ENCODE assay signal across 9 mouse cellular contexts in genomic region chr2:155979328-155979991, GRCm38 (mm10). TPM values are rescaled to one million over a fixed set of nuclear protein-coding genes. Genes with fewer than 3 reads are reported as not detected.
DNase-seq lines count a peak whose midpoint lies in the region; TF ChIP-seq lines count a peak whose summit lies in the region.
"Had no signal": no experiment of that assay in that cellular context is flagged by ENCODE, and none has a peak within 500 bp of the region (broad histone marks: within the 10 kb centered on the region; RNA-seq: fewer than 3 reads in every experiment).

No protein-coding gene starts in this region.

- TF ChIP-seq CTCF in bone marrow, adult 2 months (IDR thresholded peaks at IDR 0.05; ENCODE audit: control insufficient read depth, insufficient read depth, low read length), result no peak

- peaks cover 30% of the 10 kb centered on the region for H3K79me2 ChIP-seq in macrophage (ENCODE audit: inconsistent target)

- H3K36me3 ChIP-seq in macrophage (ENCODE audit: inconsistent target), result peaks cover 41% of the 10 kb centered on the region; the same call in 1 of the 2 replicates
- peaks cover 99% of the 10 kb centered on the region for H3K36me3 ChIP-seq in limb, embryonic 10.5 days

- H3K4me1 ChIP-seq in bone marrow, adult 2 months (ENCODE audit: control insufficient read depth, insufficient read depth, low read length), result peaks cover 3% of the 10 kb centered on the region; the same call in 1 of the 2 replicates
- H3K4me1 ChIP-seq in limb, embryonic 10.5 days, result no peaks in the 10 kb centered on the region

- no peaks in the 10 kb centered on the region for H3K27me3 ChIP-seq in limb, embryonic 10.5 days (ENCODE audit: low read depth, poor library complexity, severe bottlenecking)

- no peaks in the 10 kb centered on the region for H3K9me3 ChIP-seq in limb, embryonic 10.5 days (replicated peaks)

- H3K4me3 ChIP-seq in bone marrow, adult 2 months (replicated peaks; ENCODE audit: control insufficient read depth, low read depth, low read length), result peak overlapping the region; percentile 61
- peak overlapping the region; percentile 42 for H3K4me3 ChIP-seq in macrophage (ENCODE audit: inconsistent target)
- H3K4me3 ChIP-seq in limb, embryonic 10.5 days, result no peak overlapping the region

- 17% methylated on average over 5 of the region's 5 CpGs for WGBS in bone marrow, adult 2 months
- 17% methylated on average over 5 of the region's 5 CpGs for WGBS in macrophage (ENCODE audit: missing documents)
- WGBS in limb, embryonic 10.5 days, result 85% methylated on average over 5 of the region's 5 CpGs

- 0 out of 2 replicates have a peak, but pooled peaks have one; percentile 13 for TF ChIP-seq POLR2A in bone marrow, adult 2 months (IDR thresholded peaks at IDR 0.05; ENCODE audit: borderline replicate concordance, control insufficient read depth, low read depth, low read length)

- peak; percentile 72 for DNase-seq in 3134 (ENCODE audit: extremely low read depth, insufficient read length, low spot score)
- DNase-seq in kidney, adult 9 months, result peak; percentile 48
- no peak for DNase-seq in limb, embryonic 10.5 days (ENCODE audit: low spot score)
- DNase-seq in ovary, postnatal 36 days (ENCODE audit: low spot score), result no peak
- DNase-seq in cerebellum, adult 11-12 months, result no peak
- DNase-seq in right cerebral cortex, postnatal 25 days, result no peak

- peak overlapping the region; percentile 74 for H3K27ac ChIP-seq in bone marrow, adult 2 months (ENCODE audit: control insufficient read depth, insufficient read depth, low read depth, low read length, poor library complexity)
- peak overlapping the region; percentile 93 for H3K27ac ChIP-seq in macrophage
- no peak overlapping the region for H3K27ac ChIP-seq in limb, embryonic 10.5 days

RNA-seq across cellular contexts. Expression of gene Cep250, which starts 23.2 kb away (rescaled TPM):
- 24.0 and 39.1 TPM in 2 replicates for polyA plus RNA-seq in bone marrow, adult 2 months (2011; ENCODE audit: insufficient read depth, insufficient read length, low replicate concordance, missing spikeins)
- 100 to 1,000 TPM in 14 of 26 experiments, 10 to 100 TPM in 12; 28.1 to 238 (median 112) TPM for total RNA-seq in macrophage (2018; cell fraction: chromatin; rRNA removed)
- 10 to 100 TPM; 31.4 to 74.2 (median 54.8) TPM for total RNA-seq in macrophage (2018; cell fraction: cytosol; rRNA removed)
- 100 to 1,000 TPM in 8 of 26 experiments, 10 to 100 TPM in 18; 21.4 to 200 (median 68.9) TPM for total RNA-seq in macrophage (2018; cell fraction: nucleus; rRNA removed)
- polyA plus RNA-seq in macrophage (2018), result 55.2 to 100 TPM (median 84.4 TPM) in 3 replicates
- 28.7 and 34.3 TPM in 2 replicates for polyA plus RNA-seq in limb, embryonic 10.5 days (2016; fragmentation: Nextera tagmentation; extraction: Ambion mirVana)

RNA-seq across cellular contexts. Expression of gene 6430550D23Rik, which starts 28.3 kb away (rescaled TPM):
- 0.83 and 1.5 TPM in 2 replicates for polyA plus RNA-seq in bone marrow, adult 2 months (2011; ENCODE audit: insufficient read depth, insufficient read length, low replicate concordance, missing spikeins)
- total RNA-seq in macrophage (2018; cell fraction: chromatin; rRNA removed), result 10 to 100 TPM in 1 of 26 experiments, 1 to 10 TPM in 24, under 1 TPM in 1; 0.46 to 13.2 (median 4.5) TPM
- total RNA-seq in macrophage (2018; cell fraction: cytosol; rRNA removed), result 1 to 10 TPM in 2 of 26 experiments, under 1 TPM in 24; 0.09 to 1.7 (median 0.47) TPM
- total RNA-seq in macrophage (2018; cell fraction: nucleus; rRNA removed), result 10 to 100 TPM in 1 of 26 experiments, 1 to 10 TPM in 24, under 1 TPM in 1; 0.82 to 10.3 (median 3.5) TPM
- 0.32 to 1.0 TPM (median 0.37 TPM) in 3 replicates for polyA plus RNA-seq in macrophage (2018)
- polyA plus RNA-seq in limb, embryonic 10.5 days (2016; fragmentation: Nextera tagmentation; extraction: Ambion mirVana), result 1.2 and 1.5 TPM in 2 replicates

RNA-seq across cellular contexts. Expression of gene Ergic3, which starts 28.4 kb away (rescaled TPM):
- polyA plus RNA-seq in bone marrow, adult 2 months (2011; ENCODE audit: insufficient read depth, insufficient read length, low replicate concordance, missing spikeins), result 66.9 and 70.5 TPM in 2 replicates
- total RNA-seq in macrophage (2018; cell fraction: chromatin; rRNA removed), result 10 to 100 TPM in 24 of 26 experiments, 1 to 10 TPM in 2; 9.1 to 53.7 (median 31.4) TPM
- 100 to 1,000 TPM; 145 to 260 (median 179) TPM for total RNA-seq in macrophage (2018; cell fraction: cytosol; rRNA removed)
- total RNA-seq in macrophage (2018; cell fraction: nucleus; rRNA removed), result 100 to 1,000 TPM in 14 of 26 experiments, 10 to 100 TPM in 12; 42.0 to 148 (median 101) TPM
- 160 to 212 TPM (median 187 TPM) in 3 replicates for polyA plus RNA-seq in macrophage (2018)
- 191 TPM in 2 replicates for polyA plus RNA-seq in limb, embryonic 10.5 days (2016; fragmentation: Nextera tagmentation; extraction: Ambion mirVana)

RNA-seq across cellular contexts. Expression of gene Gdf5, which starts 34.3 kb away (rescaled TPM):
- not detected in 2 replicates for polyA plus RNA-seq in bone marrow, adult 2 months (2011; ENCODE audit: insufficient read depth, insufficient read length, low replicate concordance, missing spikeins)
- not detected for total RNA-seq in macrophage (2018; cell fraction: chromatin; rRNA removed)
- total RNA-seq in macrophage (2018; cell fraction: cytosol; rRNA removed), result not detected
- not detected for total RNA-seq in macrophage (2018; cell fraction: nucleus; rRNA removed)
- polyA plus RNA-seq in macrophage (2018), result not detected in 3 replicates
- polyA plus RNA-seq in limb, embryonic 10.5 days (2016; fragmentation: Nextera tagmentation; extraction: Ambion mirVana), result 1.4 and 8.1 TPM in 2 replicates

RNA-seq across cellular contexts. Expression of gene Gm15557, which starts 38.9 kb away (rescaled TPM):
- not detected in 2 replicates for polyA plus RNA-seq in bone marrow, adult 2 months (2011; ENCODE audit: insufficient read depth, insufficient read length, low replicate concordance, missing spikeins)
- total RNA-seq in macrophage (2018; cell fraction: chromatin; rRNA removed), result not detected
- total RNA-seq in macrophage (2018; cell fraction: cytosol; rRNA removed), result not detected
- total RNA-seq in macrophage (2018; cell fraction: nucleus; rRNA removed), result not detected
- not detected in 3 replicates for polyA plus RNA-seq in macrophage (2018)
- polyA plus RNA-seq in limb, embryonic 10.5 days (2016; fragmentation: Nextera tagmentation; extraction: Ambion mirVana), result 0.13 and 0.18 TPM in 2 replicates
- total RNA-seq: left cerebral cortex, postnatal 10 days had no signal

Comparison
In these comparisons a context has a peak if more than half of its experiments do, and no peak if none do; other contexts are left out.
1. DNase-seq: peak in 3134 (single experiment) and kidney, adult 9 months (single experiment); none in limb, embryonic 10.5 days (single experiment), ovary, postnatal 36 days (single experiment), cerebellum, adult 11-12 months (single experiment) and right cerebral cortex, postnatal 25 days (single experiment).